Mouse (Mus musculus) lung, adult 2 months (tissue): ENCODE results near the gene Clic4. TPM values are rescaled to one million over a fixed set of nuclear protein-coding genes. Genes with fewer than 3 reads are reported as not detected.
A peak's percentile ranks its signal among the peaks of the same experiment; 100 is the strongest.
"Not testable (repeated sequence)": the region's sequence is repeated elsewhere in the genome, so short reads cannot be mapped to it uniquely, and the experiment has no call there.

Experiments
- DNase-seq: peaks from one replicate; pipeline ENCODE4 v3.0.0; 2022
- H3K4me1 ChIP-seq: fragments of 200-500 bp; 2 replicates; pipeline ENCODE4 v1.6.1; 2011; ENCODE audit warnings: low read length; ENCODE audit not compliant: control insufficient read depth, insufficient read depth
- H3K4me3 ChIP-seq: fragments of 200-500 bp; replicated peaks from 2 replicates; pipeline ENCODE3; 2011; ENCODE audit warnings: low read depth, mild to moderate bottlenecking, control low read depth, low read length; ENCODE audit errors: extremely low read depth
- CTCF ChIP-seq: fragments of 200-500 bp; IDR thresholded peaks from 2 replicates; pipeline ENCODE4 v1.5.1; 2011; ENCODE audit warnings: mild to moderate bottlenecking, low read length, control low read depth; ENCODE audit not compliant: insufficient read depth
- POLR2A ChIP-seq: fragments of 200-500 bp; IDR thresholded peaks from 2 replicates; pipeline ENCODE4 v1.6.1; 2011; ENCODE audit warnings: low read depth, mild to moderate bottlenecking, control low read depth, low read length, borderline replicate concordance; ENCODE audit errors: extremely low read depth
- WGBS: fragments of 180-500 bp; shearing (Covaris S2); methylation state at CpG from one replicate; pipeline ENCODE4 v1.1.7; 2018; 5-methylcytosine and 5-hydroxymethylcytosine counted together
- polyA plus RNA-seq: library from polyadenylated mRNA; depleted of rRNA; stranded (reverse); fragments of >200 nt; gene quantifications from 2 replicates; pipeline ENCODE4 v1.2.3, GENCODE M21; 2012

Gene Clic4
- polyA plus RNA-seq, 1 experiment, result 227 TPM

DNA sequence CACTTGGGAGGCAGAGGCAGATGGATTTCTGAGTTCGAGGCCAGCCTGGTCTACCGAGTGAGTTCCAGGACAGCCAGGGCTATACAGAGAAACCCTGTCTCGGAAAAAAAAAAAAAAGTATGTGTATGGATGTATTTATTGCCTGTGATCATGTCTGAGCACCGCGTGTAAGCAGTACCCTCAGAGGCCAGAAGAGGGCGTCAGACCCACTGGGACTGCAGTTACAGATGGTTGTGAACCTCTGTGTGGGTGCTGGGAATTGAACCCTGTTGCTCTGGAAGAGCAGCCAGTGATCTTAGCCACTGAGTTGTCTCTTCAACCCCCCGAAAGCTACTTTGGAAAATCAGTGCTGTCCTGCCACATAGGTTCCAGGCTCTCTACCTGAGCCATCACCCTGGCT lies 11.3 kb upstream of the Clic4 start:
- TF ChIP-seq CTCF (no peak), POLR2A (no peak)

DNA sequence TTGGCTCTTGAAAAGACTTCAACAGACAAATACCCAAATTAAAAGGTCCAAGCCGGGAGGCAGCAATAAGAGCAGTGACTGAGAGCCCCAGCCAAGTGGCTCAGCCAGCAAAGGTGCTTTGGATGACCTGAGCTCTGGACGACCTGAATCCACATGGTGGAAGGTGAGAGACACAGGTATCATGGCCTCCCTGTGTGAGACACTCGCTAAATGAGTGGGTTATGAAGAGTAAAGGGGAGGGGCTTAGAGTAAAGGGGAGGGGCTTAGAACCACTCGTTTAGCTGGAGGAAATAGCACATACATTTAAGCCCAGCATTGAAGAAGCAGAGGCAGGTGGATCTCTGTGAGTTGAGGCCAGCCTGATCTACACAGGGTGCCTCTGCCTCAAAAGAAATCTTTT lies 10.8 kb upstream of the Clic4 start:
- WGBS, result 59% methylated on average over 4 of the region's 4 CpGs

More for the DNA sequence above, 11.3 kb upstream of the Clic4 start:
- 91% methylated on average over 7 of the region's 7 CpGs for WGBS
- no peak for DNase-seq
- Histone ChIP-seq H3K4me1 (peaks cover 31% of the 10 kb centered on the region), H3K4me3 (no peak overlapping the region)

DNA sequence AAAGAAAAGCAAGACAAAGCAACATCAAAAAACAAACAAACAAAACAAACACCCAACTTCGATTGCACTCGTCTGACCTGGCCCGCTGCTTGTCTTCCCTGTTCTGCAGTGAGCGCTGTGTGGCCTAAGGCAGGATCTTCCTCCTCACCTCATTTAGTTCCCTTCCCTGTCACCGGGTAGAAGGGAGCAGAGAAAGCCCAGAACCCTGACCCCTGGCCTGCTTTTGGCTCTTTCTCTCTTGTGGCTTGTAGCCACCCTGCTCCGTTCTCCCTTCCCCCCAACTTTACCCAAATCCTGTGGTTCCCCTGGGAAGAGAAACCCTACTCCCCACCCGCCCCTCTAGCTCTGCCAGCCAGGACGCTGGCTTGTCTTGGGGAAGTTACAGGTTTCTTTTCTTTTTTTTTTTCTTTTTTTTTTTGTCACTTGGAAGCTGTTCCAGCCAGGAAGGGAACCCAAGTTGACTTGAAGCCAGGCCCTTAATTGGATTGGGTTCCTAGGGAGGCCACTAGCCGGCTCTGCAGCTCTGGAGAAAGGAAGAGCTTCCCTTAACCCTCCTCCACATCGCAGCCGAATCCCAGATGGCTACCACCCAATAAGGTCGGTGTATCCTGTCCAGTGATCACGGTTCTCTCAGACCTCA lies 10.2 kb upstream of the Clic4 start:
- 38% methylated on average over 13 of the region's 13 CpGs for WGBS
- DNase-seq, result no peak
- TF ChIP-seq POLR2A (no peak), CTCF (0 out of 2 replicates have a peak, but pooled peaks have one; percentile 9)
- peaks cover 25% of the 10 kb centered on the region for H3K4me1 ChIP-seq
- no peak overlapping the region for H3K4me3 ChIP-seq

More for the DNA sequence above, 10.8 kb upstream of the Clic4 start:
- peaks cover 28% of the 10 kb centered on the region for H3K4me1 ChIP-seq
- DNase-seq, result no peak
- TF ChIP-seq POLR2A (no peak), CTCF (no peak)
- no peak overlapping the region for H3K4me3 ChIP-seq

DNA sequence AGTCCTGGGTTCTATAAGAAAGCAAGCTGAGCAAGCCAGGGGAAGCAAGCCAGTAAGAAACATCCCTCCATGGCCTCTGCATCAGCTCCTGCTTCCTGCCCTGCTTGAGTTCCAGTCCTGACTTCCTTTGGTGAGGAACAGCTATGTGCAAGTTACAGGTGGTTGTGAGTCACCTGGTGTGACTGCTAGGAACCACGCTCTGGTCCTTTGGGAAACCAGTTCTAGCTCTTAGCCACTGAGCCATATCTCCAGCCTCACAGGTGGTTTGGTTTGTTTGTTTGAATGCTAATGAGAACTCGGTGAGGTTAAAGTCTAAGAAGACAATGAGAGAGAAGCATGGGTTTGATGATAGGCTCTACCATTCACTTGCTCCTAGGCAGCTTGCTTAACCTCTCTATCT lies 7.4 kb upstream of the Clic4 start:
- 77% methylated on average over 2 of the region's 2 CpGs for WGBS

DNA sequence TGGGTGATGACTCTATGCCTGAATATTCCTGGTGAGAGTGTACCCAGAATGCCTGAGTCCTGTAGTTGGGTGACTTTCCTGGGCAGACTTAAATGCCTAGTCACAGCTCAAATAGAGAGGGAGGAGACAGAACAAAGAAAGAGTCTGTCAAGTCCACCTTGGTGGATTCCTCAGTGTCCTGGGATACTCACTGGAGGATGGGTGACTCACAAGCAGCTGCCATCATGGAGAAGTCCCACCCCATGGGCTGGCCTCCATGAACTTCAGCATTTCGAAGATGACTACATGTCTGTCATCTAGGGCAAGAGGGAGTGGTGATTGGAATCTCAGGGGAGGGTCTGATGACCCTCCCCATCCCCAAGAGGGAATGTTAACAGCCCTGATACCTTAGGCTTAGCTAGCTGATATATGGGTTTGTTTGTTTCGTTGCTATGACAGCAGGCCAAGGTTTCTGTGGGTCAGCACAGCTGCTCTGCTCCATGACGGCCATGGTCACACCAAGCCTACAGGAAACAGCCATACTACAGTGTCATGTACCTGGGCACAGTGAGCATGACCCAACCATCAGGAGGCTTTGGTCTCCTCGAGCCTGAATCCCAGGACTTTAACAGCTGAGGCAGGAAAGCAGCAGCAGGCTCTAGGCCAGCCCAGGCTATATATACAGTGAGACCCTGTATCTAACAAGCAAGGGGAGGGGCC lies 4.2 kb upstream of the Clic4 start:
- TF ChIP-seq CTCF (no peak), POLR2A (no peak)
- H3K4me1 ChIP-seq, result peaks cover 6% of the 10 kb centered on the region; the same call in 1 of the 2 replicates
- DNase-seq, result no peak
- H3K4me3 ChIP-seq, result no peak overlapping the region
- 68% methylated on average over 4 of the region's 4 CpGs for WGBS

More for the DNA sequence above, 7.4 kb upstream of the Clic4 start:
- not testable (repeated sequence) for DNase-seq, H3K4me3 ChIP-seq, H3K4me1 ChIP-seq

DNA sequence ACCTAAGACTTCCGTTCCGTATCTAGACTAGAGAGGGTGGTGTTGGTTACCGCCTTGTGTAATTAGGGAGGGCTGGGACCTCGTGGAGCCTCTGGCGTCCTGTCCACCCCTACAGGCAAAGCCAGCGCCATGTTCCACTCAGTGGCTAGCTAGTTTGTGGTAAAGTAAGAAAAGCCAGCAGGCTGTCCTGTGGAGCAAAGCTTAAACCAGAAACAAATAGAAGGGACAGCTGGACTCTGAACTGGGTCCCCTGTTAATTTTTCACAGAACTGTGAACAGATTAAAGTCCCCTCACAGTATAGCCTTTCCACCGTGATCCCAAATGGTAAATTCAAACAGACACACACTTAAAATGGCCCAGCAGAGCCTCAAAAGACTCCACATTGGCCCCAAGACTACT lies 2.1 kb upstream of the Clic4 start:
- Histone ChIP-seq H3K4me1 (peaks cover 6% of the 10 kb centered on the region; the same call in 1 of the 2 replicates), H3K4me3 (no peak overlapping the region)
- TF ChIP-seq CTCF (no peak), POLR2A (no peak)
- WGBS, result 92% methylated on average over 7 of the region's 7 CpGs
- DNase-seq, result no peak

DNA sequence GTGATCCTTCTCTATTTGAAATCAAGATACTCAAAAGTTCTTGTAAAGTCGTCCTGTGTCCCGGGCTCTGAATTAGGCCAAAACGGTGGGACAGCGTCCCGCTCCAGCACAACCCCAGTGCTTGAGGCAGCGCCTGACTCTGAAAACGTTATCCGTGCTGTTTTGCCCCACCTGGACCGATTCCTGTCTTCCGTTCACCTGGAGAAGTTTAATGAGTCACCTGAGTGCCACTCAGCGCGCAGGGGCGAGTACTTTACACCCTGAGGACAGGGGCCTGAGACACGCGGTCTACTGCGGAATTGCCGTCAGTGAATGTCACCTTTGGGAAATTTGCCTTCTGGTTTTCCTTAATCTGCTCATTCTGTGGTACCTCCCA lies 681 bp upstream of the Clic4 start:
- WGBS, result 9% methylated on average over 17 of the region's 17 CpGs
- peak; percentile 69 for DNase-seq

DNA sequence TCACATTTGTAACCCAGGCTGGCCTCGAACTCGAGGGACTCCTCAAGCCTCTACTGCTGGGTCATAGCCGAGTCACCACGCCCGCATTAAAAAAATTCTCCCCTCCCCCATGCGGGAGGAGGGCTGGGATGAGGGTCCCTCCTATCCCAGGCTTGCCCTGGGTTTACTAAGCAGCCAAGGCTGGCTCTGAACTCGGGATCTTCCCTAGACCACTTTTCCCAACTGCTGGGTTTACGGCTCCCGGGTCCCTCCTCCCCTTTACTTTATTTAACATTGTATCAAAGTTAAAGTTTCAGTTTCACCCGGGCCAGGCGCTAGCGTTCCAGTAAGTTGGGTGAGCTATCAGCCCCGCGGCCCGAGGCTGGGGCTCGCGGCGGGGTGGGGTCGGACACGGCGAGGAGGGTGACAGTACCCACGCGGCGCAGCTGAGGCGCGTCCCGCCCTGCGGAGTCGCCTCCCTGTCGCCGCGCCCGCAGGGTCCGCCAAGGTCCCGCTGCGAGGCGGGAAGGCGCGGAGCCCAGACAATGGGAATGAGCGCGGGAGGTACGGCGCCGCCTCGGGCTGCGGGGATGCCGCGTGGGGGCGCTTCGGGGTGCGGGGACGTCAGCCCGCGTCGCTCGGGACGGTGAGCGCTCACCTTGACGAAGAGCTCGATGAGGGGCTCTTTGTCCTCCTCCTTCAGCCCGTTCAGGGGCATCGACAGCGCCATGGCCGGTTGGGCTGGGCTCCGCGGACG lies 565 bp downstream of the Clic4 start:
- peak; percentile 70 for DNase-seq
- H3K4me1 ChIP-seq, result peaks cover 24% of the 10 kb centered on the region
- TF ChIP-seq CTCF (no peak), POLR2A (no peak; the same call in 1 of the 2 replicates)
- WGBS, result under 1% methylated on average over 67 of the region's 67 CpGs
- H3K4me3 ChIP-seq, result peak overlapping the region; percentile 92

More for the DNA sequence above, 681 bp upstream of the Clic4 start:
- no peak for TF ChIP-seq CTCF
- no peak for TF ChIP-seq POLR2A
- Histone ChIP-seq H3K4me3 (peak overlapping the region; percentile 57), H3K4me1 (peaks cover 17% of the 10 kb centered on the region)

DNA sequence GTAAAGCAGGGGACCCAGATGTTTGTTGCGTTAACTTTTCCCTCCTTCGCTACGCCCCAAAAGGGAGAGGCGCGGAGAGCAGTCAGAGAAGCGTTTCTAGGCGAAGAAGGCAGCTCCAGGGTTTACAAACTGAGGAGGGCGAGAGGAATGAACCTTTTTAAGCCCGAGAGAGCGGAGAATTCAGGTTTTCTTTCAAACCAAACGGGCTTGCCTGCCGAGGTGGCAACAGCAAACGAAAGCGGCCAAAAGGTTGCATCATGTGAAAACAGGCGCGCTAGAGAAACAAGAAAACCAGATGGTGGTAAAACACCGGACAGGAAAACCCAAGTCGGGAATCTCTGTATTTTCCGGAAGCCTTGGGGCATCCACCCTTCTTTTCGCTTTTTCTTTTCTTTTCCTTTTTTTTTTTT lies 1.2 kb downstream of the Clic4 start:
- H3K4me3 ChIP-seq, result peak overlapping the region; percentile 92
- WGBS, result under 1% methylated on average over 20 of the region's 20 CpGs
- TF ChIP-seq CTCF, result no peak
- 0 out of 2 replicates have a peak, but pooled peaks have one; percentile 2 for TF ChIP-seq POLR2A
- DNase-seq, result peak; percentile 60
- peaks cover 25% of the 10 kb centered on the region for H3K4me1 ChIP-seq

DNA sequence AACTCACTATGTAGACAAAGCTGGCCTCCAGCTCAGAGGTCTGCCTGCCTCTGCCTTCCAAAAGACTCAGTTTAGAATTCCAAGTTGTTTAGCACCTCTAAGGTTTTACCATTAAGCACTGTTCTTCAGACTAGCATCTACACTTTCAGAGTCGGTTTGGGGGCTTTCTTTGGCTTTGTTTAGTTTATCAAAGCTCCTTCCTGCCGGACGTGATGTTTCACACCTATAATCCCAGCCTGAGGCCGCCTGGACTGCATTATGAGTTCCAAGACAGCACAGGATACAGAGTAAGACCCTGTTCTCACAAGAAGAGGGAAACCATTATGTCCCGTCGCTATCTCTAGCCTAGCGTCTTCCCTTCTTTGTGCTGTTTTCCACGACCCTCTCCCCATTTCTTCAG lies 2.1 kb downstream of the Clic4 start:
- Histone ChIP-seq H3K4me3 (peak overlapping the region; percentile 55), H3K4me1 (peaks cover 29% of the 10 kb centered on the region)
- no peak for DNase-seq
- no peak for TF ChIP-seq POLR2A
- no peak for TF ChIP-seq CTCF
- WGBS, result 38% methylated on average over 8 of the region's 8 CpGs
